Mouse (Mus musculus) embryo, embryonic 10 days (tissue): Measurements from ENCODE around the gene Rnd2.
"Not testable (repeated sequence)": the region's sequence is repeated elsewhere in the genome, so short reads cannot be mapped to it uniquely, and the experiment has no call there.

Experiments
- DNase-seq: peaks from one replicate; pipeline ENCODE4 v3.0.0-alpha.2; 2015; ENCODE audit warnings: low spot score

Gene Rnd2

DNA sequence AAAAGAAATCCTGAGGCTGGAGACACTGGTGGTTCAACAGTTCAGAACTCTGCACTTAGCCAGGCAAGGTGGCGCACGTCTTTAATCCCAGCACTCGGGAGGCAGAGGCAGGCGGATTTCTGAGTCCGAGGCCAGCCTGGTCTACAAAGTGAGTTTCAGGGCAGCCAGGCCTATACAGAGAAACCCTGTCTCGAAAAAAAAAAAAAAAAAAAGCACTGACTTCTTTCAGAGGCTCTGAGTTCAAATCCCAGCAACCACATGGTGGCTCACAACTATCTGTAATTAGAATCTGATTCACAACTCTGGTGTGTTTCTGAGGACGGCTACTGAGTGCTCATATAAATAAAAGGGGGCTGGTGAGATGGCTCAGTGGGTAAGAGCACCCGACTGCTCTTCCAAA is 17.9 kb upstream of the Rnd2 start:
- DNase-seq: not testable (repeated sequence)

DNA sequence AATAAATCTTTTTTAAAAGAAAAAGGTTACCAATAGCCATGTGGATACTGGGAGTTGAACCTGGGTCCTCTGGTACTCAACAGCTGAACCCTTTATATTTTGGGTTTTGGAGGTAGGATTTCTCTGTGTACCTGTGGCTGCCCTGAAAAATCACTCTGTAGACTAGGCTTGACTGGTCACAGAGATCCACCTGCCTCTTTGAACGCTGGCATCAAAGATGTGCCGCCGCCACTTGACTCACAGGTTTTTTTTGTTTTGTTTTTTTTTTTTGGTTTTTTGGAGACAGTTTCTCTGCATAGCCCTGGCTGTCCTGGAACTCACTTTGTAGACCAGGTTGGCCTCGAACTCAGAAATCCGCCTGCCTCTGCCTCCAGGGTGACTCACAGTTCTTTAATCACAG is 17.0 kb upstream of the Rnd2 start:
- no peak for DNase-seq

DNA sequence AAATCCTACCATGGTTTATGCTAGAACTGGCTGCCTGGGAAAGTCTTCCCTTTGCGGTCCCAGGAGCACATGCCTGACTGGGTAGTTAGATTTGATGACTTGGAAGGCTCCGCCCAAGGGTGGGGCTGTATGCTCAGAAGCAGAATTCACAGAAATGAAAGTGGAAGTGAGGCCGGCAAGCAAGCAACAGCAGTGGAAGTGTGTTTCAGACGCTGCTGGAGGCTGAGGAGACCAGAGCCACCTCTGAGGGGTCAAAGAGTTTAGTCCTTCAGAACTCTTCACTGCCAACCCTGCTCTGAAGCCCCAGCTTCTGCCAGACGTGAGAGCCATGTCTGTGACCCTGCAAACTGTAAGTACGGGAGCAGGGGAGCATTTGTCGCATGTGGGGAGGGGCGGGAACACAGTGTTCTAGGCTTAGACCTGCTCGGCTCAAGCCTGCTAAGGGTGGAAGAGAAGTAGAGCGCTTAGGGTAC is 16.5 kb upstream of the Rnd2 start, which contains the start of gene Ifi35:
Gene Ifi35, plus strand, starts transcription at position 134 of the 473 bp plus-strand sequence.
- DNase-seq: peak; percentile 57

DNA sequence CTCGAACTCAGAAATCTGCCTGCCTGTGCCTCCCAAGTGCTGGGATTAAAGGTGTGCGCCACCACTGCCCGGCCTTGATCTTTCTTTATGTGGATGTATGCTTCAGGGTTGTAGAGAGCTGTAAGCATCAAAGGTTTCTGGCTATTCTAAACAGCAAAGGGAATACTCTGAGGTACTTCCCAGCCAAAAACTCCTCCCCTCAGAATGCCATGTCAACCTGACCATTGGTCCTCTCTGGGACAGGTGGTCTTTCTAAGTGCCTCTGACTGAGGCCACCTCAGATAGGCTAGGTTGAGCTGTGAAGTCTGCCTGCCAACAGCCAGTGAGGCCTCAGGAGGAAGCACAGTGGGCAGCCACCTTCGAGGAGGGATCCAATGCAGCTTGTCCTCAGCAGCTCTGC is 15.9 kb upstream of the Rnd2 start:
- DNase-seq: no peak

DNA sequence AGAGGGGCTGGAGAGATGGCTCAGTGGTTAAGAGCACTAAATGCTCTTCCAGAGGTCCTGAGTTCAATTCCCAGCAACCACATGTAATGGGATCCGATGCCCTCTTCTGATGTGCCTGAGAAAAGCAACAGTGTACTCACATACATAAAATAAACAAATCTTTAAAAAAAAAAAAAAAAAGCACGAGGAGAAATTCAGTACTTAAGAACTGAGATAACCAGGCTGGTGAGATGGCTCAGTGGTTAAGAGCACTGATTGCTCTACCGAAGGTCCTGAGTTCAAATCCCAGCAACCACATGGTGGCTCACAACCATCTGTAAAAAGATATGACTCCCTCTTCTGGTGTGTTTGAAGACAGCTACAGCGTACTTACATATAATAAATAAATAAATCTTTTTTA is 15.2 kb upstream of the Rnd2 start:
- DNase-seq: not testable (repeated sequence)

DNA sequence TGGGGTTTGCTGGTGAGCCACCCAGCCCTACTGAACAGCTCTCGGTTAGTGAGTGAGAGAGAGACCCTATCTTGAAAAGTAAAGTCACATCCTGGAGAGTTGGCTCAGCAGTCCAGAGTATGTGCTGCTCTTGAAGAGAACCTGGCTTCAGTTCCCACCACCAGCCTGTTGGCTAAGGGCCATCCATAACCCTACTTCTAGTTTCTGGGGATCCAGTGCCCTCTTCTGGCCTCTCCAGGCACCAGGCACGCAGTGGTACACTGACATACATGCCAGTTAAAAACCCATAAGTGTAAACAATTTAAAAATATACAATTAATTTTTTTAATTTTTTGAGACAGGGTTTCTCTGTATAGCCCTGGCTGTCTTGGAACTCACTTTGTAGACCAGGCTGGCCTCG is 14.4 kb upstream of the Rnd2 start:
- DNase-seq: no peak

DNA sequence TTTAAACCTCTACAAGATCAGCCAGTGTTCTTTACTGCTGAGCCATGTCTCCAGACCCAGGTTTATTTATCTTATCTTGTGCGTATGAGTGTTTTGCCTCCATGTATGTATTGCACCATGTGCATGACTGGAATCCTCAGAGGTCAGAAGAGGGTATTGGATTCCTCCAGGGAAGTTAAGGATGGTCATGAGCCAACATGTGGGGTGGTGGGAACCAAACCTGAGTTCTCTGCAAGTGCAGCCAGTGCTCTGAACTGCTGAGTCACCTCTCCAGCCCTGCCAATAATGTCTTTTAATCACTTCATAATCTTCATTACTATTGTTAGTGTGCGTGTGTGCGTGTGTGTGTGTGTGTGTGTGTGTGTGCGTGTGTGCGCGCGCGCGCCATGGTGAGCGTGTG is 13.3 kb upstream of the Rnd2 start:
- no peak for DNase-seq

DNA sequence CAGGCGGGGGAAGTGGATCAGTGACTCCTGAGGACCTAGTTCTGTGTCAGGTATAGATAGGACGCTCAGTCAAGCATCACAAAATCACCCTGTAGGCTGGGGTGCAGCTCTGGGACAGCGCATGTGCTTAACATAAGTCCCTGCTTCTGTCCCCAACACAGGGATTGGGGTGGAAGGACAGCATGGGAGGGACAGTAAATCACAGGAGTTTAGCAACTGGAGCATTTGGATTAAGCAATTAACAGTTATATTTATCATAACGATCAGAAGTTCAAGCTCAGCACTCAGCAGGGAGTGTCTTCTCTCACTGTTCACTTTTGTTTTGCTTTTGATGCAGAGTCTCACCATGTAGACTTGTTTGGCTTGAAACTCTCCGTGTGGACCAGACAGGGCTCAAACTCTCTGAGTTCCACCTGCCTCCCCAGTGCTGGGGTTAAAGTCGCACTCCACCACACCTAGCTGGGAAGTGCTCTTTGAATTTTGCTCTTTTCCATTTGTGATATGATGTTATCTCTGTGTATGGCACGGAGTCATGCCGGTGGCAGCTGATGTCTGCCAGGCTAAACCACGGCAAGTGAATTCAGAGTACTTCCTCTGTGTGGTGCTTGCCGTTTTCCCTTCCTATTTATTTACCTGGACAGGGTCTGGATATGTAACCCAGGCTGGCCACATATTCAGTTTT is 12.6 kb upstream of the Rnd2 start:
- no peak for DNase-seq

DNA sequence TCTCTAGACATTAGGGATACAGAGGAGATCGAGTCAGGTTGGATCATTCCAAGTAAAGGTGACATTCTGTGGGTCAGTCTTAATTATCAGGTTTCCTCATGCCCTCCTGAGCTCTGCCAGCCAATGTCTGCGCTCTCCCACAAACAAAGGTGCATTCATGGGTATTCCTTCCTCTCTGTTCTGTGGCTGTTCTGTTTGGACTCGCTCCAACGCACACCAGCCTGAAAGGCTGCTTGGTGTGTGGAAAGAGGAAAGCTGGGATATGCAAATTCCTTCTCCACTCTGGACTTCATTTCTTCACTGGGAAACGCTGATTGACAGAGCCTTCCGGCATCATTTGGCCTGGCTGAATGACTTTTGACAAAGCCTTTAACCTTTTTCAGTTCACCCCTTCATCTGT is 10.1 kb upstream of the Rnd2 start:
- DNase-seq: no peak

DNA sequence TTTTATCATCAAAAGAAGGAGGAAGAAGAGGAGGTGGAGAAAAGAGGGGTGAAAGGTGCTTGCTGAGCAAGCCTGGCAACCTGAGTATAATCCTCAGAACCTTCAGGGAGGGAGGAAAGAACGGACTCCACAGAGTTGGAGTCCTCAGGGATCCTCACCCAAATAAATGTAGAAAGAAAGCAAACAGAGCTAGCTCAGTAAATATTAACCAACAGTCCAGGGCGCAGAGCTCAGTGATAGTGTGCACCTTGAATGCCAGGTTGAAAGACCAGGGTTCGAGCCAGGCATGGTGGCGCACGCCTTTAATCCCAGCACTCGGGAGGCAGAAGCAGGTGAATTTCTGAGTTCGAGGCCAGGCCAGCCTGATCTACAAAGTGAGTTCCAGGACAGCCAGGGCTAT is 9.2 kb upstream of the Rnd2 start:
- DNase-seq: no peak

DNA sequence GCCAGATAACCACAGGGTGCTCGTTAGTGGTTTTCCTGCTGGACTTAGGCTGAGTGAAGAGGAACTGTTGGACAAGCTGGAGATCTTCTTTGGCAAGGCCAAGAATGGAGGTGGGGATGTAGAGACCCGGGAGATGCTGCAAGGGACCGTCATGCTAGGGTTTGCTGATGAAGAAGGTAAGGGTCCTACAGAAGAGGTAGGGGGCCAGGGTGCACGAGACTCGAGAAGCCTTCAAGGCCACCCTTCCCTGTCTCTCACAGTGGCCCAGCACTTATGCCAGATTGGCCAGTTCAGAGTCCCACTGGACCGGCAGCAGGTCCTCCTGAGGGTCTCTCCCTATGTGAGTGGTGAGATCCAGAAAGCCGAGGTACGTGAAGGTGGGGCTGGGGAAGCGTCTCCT is 7.2 kb upstream of the Rnd2 start:
- DNase-seq: no peak

DNA sequence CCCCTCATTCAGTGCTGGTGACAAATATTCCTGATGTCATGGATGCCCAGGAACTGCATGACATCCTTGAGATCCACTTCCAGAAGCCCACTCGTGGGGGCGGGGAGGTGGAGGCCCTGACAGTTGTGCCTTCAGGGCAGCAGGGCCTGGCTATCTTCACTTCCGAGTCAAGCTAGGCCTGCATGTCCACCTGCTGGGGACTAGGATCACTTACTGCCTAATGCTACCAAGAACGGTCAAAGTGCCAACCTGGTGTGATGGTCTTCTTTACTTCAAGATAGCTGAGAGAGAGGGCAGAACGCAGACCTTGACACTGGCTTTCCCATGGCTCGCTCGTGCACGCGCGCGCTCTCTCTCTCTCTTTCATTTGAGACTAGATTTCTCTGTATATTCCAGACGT is 6.6 kb upstream of the Rnd2 start:
- no peak for DNase-seq

DNA sequence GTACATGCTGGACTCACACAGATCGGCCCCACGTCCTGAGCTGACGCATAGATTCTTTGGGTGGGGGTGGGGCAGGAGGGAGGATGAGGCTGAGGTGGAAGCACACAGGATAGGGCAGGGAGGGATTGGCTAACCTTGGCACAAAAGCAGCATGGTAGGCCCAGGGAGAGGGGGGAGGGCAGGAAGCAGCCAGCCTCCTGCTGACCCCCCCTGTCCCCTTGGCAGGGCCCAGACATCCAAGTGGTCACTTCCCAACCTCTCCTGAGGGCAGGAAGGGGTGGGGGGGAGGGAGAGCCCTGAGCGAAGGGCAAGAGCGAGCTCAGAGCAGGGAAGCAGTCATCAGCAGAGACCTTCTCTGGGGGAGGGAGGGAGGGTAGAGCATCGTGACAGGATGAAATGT is 5.1 kb upstream of the Rnd2 start:
- no peak for DNase-seq

DNA sequence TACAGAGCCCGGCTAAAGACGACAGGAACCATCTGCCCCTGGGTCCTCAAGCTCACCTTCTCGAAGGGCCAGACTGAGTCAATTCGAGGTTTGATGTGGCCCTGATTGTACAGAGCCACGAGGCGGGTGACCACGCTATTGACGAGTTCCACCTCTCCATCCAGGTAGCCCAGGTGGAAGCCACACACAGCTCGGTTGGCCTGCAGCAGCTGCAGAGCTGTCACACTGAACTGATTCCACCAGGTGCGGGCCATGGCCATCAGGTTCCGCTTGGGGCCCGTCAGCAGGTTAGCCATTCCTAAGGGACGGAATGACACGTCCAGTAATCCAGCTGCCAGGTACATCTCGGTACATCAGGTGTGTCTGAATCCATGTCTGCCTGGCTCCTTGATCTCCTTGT is 4.5 kb upstream of the Rnd2 start:
- no peak for DNase-seq

DNA sequence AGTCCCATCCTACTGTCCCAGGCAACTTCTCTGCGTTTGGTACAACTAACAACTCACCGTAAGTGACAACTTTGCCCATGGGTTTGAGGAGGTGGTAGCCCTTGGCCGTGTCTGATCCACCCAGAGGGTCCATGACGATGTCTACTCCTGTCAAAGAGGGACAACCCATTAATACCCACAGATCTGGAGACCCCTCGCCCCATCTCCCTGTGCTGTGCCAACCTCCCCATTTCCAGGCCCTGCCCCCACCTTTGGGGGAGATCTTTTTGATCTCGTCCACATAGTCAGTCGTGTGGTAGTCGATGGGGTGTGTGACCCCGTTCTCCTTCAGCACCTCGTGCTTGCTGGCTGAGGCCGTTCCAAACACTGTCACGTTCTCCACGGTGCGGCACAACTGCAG is 2.7 kb upstream of the Rnd2 start:
- DNase-seq: no peak

DNA sequence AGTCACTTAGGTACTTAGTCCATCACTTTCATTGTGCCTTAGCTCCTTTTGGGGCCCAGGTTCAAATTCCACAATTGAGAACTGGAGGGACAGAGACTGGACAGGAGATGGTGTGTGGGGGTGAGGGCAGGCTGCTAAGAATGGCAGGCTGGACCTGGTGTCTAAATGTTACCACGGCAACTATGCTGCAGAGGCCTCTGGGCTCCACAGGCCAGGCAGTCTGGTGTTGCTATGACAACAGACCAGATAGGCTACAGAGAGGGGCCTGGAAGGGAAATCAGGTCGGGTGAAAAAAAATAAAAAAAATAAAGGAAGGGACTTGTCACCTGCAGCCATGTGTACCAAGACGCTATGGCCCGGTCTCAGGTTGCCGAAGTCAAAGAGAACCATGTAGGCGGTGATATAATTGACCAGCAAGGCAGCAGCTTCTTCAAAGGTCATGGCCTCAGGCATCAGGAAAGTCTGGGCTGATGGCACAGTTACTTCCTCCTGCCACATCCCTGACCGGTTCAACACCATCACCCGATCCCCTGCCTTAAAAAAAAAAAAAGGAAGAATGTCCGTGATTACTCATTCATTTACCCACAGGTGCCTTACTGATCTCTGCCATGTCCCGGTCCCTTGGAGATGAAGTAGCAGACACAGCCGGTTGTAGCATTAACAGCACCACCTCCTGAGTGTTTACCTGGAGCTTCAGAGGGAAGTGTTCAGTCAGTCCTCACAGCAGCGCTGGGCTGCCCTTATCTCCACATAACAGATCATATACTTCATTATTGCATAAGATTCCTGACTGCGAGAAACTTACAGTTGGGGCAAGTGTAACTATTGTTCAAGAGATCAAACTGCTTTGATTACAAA is 2.0 kb upstream of the Rnd2 start:
- peak; percentile 84 for DNase-seq

DNA sequence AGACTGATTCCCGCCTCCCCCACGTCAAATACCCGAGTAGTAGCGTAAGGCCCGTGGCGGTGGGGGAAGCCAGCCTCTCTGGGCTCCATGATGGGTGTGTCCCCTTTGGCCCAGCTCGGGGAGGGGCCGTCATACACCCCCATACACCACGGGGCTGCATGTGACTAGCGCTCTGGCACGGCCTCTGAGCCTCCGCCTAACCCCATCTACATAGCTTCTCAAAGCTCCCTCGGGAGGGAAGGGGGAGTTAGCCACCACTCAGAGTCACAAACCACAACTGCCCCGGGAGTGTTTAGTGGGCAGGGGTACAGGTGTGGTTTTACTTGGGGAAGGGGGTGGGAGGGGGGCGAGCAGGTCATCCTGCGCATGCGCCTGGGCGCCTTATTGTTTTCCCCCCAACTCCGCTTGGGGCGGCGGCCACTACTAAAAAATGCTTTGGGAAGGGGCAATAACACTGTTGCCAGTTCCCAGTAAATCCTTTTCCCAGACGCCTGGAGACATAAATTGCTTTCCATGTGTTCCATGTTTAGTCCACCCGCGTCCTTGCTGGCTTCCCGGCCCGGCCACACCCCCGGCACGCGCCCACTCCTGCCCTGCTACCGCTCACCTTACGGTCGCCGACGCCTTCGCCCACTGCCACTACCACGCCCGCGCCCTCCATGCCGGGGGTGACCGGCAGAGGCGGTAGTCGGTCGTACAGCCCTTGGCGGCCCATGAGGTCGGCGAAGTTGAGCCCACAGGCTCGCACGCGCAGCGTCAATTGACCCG is 486 bp downstream of the Rnd2 start:
- DNase-seq: peak; percentile 66

DNA sequence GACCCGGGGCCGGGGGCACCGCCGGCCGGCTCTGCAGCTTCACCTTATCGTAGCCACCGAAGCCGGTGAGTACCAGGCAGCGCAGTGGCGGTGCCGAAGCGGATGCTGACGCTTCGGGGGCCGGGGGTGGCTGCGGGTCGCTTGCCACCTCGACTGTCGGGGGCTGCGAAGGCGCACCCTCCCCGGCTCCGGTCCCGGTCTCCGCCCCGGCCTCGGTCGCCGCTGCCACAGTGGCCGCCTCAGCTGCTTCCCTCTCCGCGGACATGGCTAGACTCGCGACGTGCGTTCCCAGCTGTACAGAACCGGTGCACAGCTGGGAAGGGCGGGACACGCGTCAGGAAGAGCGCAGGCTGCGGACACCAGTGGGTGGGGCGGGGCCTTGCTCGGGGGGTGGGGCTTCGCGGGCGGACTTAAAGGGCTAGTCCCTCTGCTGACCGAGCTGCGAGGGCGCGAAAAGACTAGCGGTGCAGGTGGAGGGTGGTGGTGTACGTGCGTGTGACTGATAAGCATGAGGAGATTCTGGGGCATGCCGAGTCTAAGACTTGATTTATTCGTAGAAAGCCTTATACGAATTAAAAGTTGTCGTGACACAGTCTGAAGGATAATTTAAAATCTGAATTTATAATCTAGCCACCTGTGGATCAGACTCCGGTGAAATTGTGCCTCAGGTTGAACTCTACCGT is 1.2 kb downstream of the Rnd2 start, which contains the start of gene Vat1:
Gene Vat1, minus strand, starts transcription at position 362 of the 683 bp plus-strand sequence.
- DNase-seq: peak; percentile 63

DNA sequence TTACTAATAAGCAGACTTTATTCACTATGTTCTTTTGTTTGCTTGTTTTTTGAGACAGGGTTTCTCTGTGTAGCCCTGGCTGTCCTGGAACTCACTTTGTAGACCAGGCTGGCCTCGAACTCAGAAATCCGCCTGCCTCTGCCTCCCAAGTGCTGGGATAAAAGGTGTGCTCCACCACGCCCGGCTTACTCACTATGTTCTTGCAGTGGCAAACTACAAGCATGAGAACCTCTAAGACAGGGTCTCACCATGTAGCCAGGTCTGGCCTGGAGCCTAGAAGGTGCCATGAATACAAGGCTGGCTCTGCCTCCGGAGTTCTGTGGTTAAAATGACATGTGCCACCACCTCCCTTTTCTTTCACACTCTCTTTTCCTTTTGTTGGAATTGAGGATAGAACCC is 1.8 kb downstream of the Rnd2 start:
- not testable (repeated sequence) for DNase-seq

DNA sequence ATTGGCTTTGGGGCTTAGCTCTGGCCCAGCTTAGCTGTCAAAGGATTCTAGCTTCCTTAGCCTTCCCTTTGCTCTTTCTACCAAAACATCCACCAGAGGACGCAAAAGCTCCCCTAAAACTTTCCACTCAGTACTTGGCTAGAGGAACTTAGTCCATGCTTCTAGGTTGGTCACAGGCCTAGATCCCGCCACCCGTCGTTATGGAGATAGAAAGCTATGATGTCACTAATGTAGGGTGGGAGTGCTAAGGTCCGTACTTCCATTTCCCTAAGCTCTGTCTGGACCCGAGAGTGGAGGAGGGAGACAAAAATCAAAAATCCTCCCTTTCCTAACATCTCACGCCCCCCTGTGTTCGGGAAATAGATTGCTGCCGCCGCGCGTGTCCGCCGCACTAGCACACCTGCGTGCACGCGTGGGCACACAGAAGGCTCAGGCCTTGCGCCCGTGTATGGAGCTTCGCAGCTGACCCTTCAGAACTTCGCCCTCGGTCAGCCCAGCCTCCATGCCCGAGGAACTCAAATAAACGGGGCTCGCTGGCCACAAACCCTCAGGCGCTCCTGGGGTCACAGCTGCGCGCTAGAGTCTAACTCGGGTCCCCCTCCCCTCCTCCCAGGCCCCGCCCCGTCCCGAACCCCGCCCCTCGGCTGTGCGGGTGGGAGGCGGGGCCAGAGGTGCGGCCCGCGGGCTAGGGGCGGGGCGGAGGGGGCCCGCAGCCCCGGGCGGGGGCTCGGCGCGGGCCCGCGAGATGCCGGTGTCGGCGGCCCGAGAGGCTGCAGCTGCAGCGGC is 2.9 kb downstream of the Rnd2 start:
- peak; percentile 77 for DNase-seq

DNA sequence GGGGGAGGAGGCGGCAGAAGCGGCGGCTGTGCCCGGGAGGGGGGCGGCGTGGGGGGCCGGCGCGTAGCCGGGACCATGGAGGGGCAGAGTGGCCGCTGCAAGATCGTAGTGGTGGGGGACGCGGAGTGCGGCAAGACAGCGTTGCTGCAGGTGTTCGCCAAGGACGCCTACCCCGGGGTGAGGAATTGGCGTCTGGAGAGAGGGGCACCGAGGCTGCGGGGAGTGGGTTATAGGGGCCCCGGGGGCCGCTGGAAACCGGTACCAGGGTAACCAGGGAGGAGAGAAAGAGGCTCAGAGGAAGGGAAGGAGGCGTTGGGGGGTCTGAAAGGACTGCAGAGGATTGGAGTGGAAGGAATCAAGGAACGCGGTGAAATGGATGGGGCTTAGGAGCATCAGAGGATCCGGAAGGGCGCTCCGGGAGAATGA is 3.5 kb downstream of the Rnd2 start:
- no peak for DNase-seq
